Mouse (Mus musculus) layer of hippocampus, postnatal 36 days (tissue): ENCODE data around the gene Zfr2. TPM values are rescaled to one million over a fixed set of nuclear protein-coding genes. Genes with fewer than 3 reads are reported as not detected.

Experiments
- DNase-seq, 2 experiments: peaks; one replicate each; pipeline ENCODE4 v3.0.0; 2022
- total RNA-seq, 2 experiments: library from RNA; stranded (reverse); gene quantifications; 2 replicates each; pipeline ENCODE4 v1.2.3; 2021

Zfr2 gene
- 10 to 100 TPM; 65.7 to 70.0 TPM for total RNA-seq

DNA sequence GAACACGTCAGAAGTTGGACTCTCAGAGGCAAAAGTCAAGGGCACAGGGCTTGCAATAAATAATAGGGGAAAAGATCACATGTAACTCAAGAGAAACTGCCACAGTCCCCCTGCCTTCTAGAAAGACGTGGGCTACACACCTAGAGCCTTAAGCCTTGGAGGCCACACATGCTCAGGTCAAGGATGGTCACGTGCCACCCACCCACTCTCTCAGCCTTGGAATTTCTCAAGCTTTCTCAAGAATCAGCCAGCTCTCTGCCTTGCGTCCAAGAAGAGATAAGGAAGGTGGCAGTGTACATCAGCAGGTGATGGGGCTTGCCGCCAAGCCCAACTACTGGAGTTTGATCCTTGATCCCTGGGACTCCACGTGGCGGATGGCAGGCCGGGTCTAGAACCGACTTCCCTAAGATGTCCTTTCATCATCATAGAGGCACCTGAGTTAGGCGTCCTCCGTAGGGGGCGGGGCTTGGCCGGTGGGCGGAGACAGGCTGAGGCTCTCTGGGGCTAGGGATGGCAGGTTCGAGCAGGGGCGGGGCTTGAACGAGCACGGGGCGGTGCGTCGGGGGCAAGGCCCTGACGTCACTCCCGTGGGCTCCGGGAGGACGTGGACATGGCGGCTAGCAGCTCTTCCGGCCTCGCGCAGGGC, at the start of gene Zfr2:
Zfr2 (plus strand) TSS at position 576 of the 646 bp plus-strand sequence.
- DNase-seq: peak; percentile 91

GRCm38 (mm10) chr10:81183805-81184204, 49.1 kb upstream of the Zfr2 start, which contains the start of gene 4930442H23Rik:
Gene 4930442H23Rik (minus strand): TSS chr10:81183849.
- no peak for DNase-seq

GRCm38 (mm10) chr10:81184765-81185164, 48.2 kb upstream of the Zfr2 start:
- no peak for DNase-seq

- DNase-seq: no peak
Measured at GRCm38 (mm10) chr10:81187161-81187560, 45.8 kb upstream of the Zfr2 start.

GRCm38 (mm10) chr10:81189821-81190220, 43.1 kb upstream of the Zfr2 start:
- DNase-seq: no peak

- DNase-seq: no peak
Measured at GRCm38 (mm10) chr10:81190236-81190911, 42.6 kb upstream of the Zfr2 start.

GRCm38 (mm10) chr10:81190912-81191321, 42.0 kb upstream of the Zfr2 start:
- DNase-seq: no peak

- DNase-seq: no peak
Measured at GRCm38 (mm10) chr10:81191342-81191982, 41.5 kb upstream of the Zfr2 start.

GRCm38 (mm10) chr10:81192270-81192967, 40.5 kb upstream of the Zfr2 start:
- DNase-seq: peak; percentile 86 to 90

GRCm38 (mm10) chr10:81192968-81193501, 39.9 kb upstream of the Zfr2 start:
- peak; percentile 51 to 58 for DNase-seq

- DNase-seq: no peak
Measured at GRCm38 (mm10) chr10:81193991-81194774, 38.8 kb upstream of the Zfr2 start.

- peak in 1 of 2 experiments; percentile 3 for DNase-seq
Measured at GRCm38 (mm10) chr10:81195300-81195699, 37.7 kb upstream of the Zfr2 start.

DNA sequence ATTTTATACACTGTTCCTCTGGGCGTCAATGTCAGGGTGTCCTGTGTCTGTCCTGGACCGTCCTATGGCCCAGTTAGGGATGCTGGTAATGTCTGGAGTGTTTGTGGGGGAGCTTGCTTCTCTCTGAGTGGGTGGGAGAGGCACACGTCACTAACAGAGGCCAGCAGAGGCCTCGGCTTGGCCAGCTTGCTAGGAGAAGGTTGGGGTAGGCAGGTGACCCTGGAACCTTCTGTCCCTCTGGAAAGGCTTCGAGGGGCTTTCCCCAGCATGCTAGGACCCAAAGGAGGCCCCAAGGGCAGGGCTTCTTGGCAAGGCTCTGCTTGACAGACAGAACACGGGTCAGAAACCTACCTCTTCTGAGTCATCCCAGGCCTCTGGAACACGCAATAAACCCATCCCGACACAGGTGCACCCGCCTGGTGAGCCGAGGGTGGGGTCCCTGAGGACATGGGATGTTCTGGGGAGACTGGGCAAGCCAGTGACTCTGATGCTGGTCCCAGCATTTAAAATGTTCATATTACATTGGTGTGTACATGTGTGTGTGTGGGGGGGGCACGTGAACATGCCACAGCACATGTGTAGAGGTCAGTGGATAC, 36.4 kb upstream of the Zfr2 start:
- DNase-seq: no peak

DNA sequence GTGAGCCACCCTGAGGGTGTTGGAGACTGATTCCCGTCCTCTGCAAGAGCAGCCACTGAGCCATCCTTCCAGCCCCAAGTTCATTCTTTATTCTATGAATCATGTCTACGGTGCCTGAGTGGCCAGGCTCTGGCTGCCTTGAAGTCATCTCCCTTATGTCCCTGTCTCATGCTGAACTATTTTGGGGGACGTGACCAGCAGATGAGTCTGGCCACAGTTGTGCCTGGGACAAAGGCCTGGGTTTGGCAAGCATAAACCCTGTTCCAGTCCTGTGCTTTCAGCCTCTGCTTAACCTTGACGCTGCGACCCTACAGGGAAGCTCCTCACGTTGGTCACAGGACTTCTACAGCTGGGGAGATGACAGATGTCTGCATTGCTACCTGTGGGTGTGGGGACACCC, 35.6 kb upstream of the Zfr2 start:
- no peak for DNase-seq

- peak in 1 of 2 experiments; percentile 47 for DNase-seq
Measured at GRCm38 (mm10) chr10:81198230-81198629, 34.7 kb upstream of the Zfr2 start.

DNA sequence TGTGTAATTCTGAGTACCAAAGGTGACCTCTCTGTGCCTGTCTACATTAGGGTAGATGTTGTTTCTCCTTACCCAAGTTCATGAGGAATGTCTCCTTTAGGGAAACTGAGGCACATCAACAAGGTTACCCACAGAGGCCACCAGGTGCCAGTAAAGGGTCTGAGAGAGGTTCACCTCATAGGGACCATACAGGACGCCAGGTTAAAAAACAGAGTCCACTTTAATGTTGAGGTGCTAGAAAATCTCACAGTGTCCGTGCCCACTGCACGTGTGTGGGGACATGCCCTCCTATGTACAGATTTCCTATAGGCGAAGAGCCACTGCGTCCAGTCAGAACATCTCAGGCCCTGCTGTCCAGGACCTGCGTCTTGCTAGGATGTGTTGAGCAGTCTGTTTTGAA, 34.0 kb upstream of the Zfr2 start:
- DNase-seq: no peak

GRCm38 (mm10) chr10:81200141-81200540, 32.8 kb upstream of the Zfr2 start:
- peak in 1 of 2 experiments; percentile 1 for DNase-seq

DNA sequence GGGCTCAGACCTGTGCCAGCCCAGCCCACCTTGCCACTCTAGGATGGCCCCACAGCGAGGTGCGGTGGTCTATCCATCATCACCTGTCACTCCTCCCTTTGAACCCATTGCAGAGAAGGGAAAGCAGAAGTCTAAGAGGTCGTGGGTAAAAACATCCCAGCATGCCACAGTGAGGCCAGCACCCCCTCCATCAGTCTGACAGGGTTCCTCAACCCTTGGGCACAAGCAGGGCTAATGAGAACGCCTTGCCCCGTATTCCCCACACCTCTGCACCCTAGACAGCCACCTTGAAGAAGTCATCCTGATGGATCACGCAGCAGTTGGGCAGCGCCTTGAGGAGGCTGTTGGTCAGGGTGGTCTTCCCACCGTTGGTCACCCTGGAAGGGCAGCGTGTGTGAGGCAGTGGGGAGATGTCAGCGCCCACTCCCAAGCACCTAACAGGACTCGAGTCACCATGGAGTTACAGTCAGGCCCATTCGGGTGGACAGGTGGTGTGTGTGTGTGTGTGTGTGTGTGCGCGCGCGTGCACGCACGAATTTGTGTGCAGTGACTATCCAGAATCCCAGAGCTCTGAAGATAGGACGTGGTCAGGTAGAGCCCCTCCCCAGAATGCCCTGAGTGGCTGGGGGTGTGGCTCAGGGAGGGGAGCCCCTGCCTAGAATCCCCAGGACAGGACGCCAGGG, 32.2 kb upstream of the Zfr2 start:
- DNase-seq: peak in 1 of 2 experiments; percentile 1

GRCm38 (mm10) chr10:81201807-81202758, 30.9 kb upstream of the Zfr2 start, which contains the start of gene Nmrk2:
Gene Nmrk2 (minus strand): TSS chr10:81202051.
- DNase-seq: peak in 1 of 2 experiments; percentile 1
